Mouse (Mus musculus): Measurements from ENCODE around the gene Ly86.

DNA sequence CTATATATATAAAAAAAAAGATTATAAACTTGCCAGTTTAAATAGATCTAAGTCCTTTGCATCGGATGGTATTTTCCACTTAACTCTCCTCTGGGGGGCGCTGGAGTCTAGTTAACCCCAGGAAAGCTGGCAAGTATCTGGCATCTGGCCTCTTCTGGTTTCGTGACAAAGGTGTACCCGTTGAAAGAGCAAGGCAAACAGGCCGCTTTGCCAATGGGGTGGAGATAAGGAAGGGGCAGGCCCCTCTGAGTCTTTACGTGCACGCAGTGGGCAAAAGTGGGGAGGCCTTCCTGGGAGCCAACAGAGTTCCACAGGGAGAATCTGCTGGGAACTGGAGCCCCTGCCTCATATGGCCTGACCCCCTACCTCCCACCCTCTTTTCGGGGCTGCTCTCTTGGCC lies 122.8 kb downstream of the Ly86 start:
- no peak for TF ChIP-seq CTCF (IDR thresholded peaks at IDR 0.05; ENCODE audit: control insufficient read depth, insufficient read depth, insufficient replicate concordance, low read depth, low read length)
- no peak for TF ChIP-seq POLR2A (IDR thresholded peaks at IDR 0.05; ENCODE audit: control insufficient read depth, low read depth, low read length)
